Mouse (Mus musculus) forebrain, embryonic 10.5 days (tissue): ENCODE data around the gene Trabd2b. TPM values are rescaled to one million over a fixed set of nuclear protein-coding genes. Genes with fewer than 3 reads are reported as not detected.

Source experiments
- DNase-seq: peaks from one replicate; pipeline ENCODE4 v3.0.0-alpha.2; 2017; ENCODE audit warnings: low spot score; ENCODE audit errors: extremely low spot score
- H3K27ac ChIP-seq: fragments of 300-500 bp; sonication (generic); 2 replicates; pipeline ENCODE4 v1.5.1; 2016; ENCODE audit warnings: mild to moderate bottlenecking
- H3K27me3 ChIP-seq: fragments of 300-500 bp; sonication (generic); 2 replicates; pipeline ENCODE4 v1.6.1; 2016; ENCODE audit warnings: mild to moderate bottlenecking; ENCODE audit not compliant: poor library complexity, severe bottlenecking
- H3K36me3 ChIP-seq: fragments of 300-500 bp; sonication (generic); replicated peaks from 2 replicates; pipeline ENCODE4 v1.6.1; 2016; ENCODE audit warnings: mild to moderate bottlenecking, moderate library complexity
- H3K4me1 ChIP-seq: fragments of 300-500 bp; sonication (generic); 2 replicates; pipeline ENCODE4 v1.6.1; 2016
- H3K4me3 ChIP-seq: fragments of 300-500 bp; sonication (generic); 2 replicates; pipeline ENCODE4 v1.5.1; 2016; ENCODE audit warnings: mild to moderate bottlenecking, moderate library complexity
- H3K9me3 ChIP-seq: fragments of 300-500 bp; sonication (generic); 2 replicates; pipeline ENCODE4 v1.6.1; 2016; ENCODE audit warnings: mild to moderate bottlenecking, moderate library complexity
- WGBS: fragments of 180-500 bp; shearing (Covaris S2); methylation state at CpG from one replicate; pipeline ENCODE4 v1.1.7; 2016; 5-methylcytosine and 5-hydroxymethylcytosine counted together
- polyA plus RNA-seq: library from polyadenylated mRNA; unstranded; fragments of >200 nt; fragmentation: Nextera tagmentation; extraction: Ambion mirVana; gene quantifications from 2 replicates; pipeline ENCODE4 v1.2.1, GENCODE M21; 2016

Gene Trabd2b
- polyA plus RNA-seq, 1 experiment from 2014 or later, result 1.0 TPM

- Histone ChIP-seq H3K27me3 (no peaks in the 10 kb centered on the region; the same call in 1 of the 2 replicates), H3K4me3 (no peak overlapping the region), H3K27ac (no peak overlapping the region), H3K4me1 (peaks cover 8% of the 10 kb centered on the region), H3K9me3 (no peaks in the 10 kb centered on the region), H3K36me3 (no peaks in the 10 kb centered on the region)
- DNase-seq, result no peak
- WGBS, result 87% methylated on average over 11 of the region's 11 CpGs
Observed at GRCm38 (mm10) chr4:114377531-114377930, 29.0 kb upstream of the Trabd2b start.

GRCm38 (mm10) chr4:114378512-114378911, 28.0 kb upstream of the Trabd2b start:
- H3K9me3 ChIP-seq, result no peaks in the 10 kb centered on the region
- no peak overlapping the region for H3K4me3 ChIP-seq
- H3K36me3 ChIP-seq, result no peaks in the 10 kb centered on the region
- H3K27ac ChIP-seq, result no peak overlapping the region
- H3K27me3 ChIP-seq, result no peaks in the 10 kb centered on the region
- H3K4me1 ChIP-seq, result peaks cover 18% of the 10 kb centered on the region
- no peak for DNase-seq
- 87% methylated on average over 7 of the region's 7 CpGs for WGBS

- Histone ChIP-seq H3K27ac (no peak overlapping the region), H3K4me3 (no peak overlapping the region), H3K36me3 (no peaks in the 10 kb centered on the region), H3K27me3 (no peaks in the 10 kb centered on the region), H3K9me3 (no peaks in the 10 kb centered on the region), H3K4me1 (peaks cover 18% of the 10 kb centered on the region)
- DNase-seq, result no peak
- 90% methylated on average over 4 of the region's 4 CpGs for WGBS
Observed at GRCm38 (mm10) chr4:114379416-114379956, 27.0 kb upstream of the Trabd2b start.

- Histone ChIP-seq H3K4me3 (no peak overlapping the region), H3K27me3 (no peaks in the 10 kb centered on the region), H3K27ac (peak overlapping the region; percentile 65; the same call in 1 of the 2 replicates), H3K36me3 (no peaks in the 10 kb centered on the region), H3K9me3 (no peaks in the 10 kb centered on the region), H3K4me1 (peaks cover 21% of the 10 kb centered on the region)
- WGBS, result 6% methylated on average over 1 of the region's 1 CpGs
- DNase-seq, result peak; percentile 27
Observed at GRCm38 (mm10) chr4:114382627-114383026, 23.9 kb upstream of the Trabd2b start.

- Histone ChIP-seq H3K36me3 (no peaks in the 10 kb centered on the region), H3K4me1 (peaks cover 21% of the 10 kb centered on the region), H3K27ac (no peak overlapping the region), H3K9me3 (no peaks in the 10 kb centered on the region), H3K27me3 (no peaks in the 10 kb centered on the region), H3K4me3 (no peak overlapping the region)
- WGBS, result 93% methylated on average over 5 of the region's 5 CpGs
- DNase-seq, result no peak
Observed at GRCm38 (mm10) chr4:114385236-114385635, 21.3 kb upstream of the Trabd2b start.

GRCm38 (mm10) chr4:114386395-114386811, 20.1 kb upstream of the Trabd2b start:
- DNase-seq, result no peak
- H3K4me3 ChIP-seq, result no peak overlapping the region
- WGBS, result 85% methylated on average over 2 of the region's 2 CpGs

GRCm38 (mm10) chr4:114387527-114388135, 18.9 kb upstream of the Trabd2b start:
- no peak for DNase-seq
- no peaks in the 10 kb centered on the region for H3K9me3 ChIP-seq
- H3K4me1 ChIP-seq, result peaks cover 11% of the 10 kb centered on the region
- WGBS, result 86% methylated on average over 2 of the region's 2 CpGs
- H3K36me3 ChIP-seq, result no peaks in the 10 kb centered on the region
- no peaks in the 10 kb centered on the region for H3K27me3 ChIP-seq
- H3K27ac ChIP-seq, result no peak overlapping the region
- H3K4me3 ChIP-seq, result no peak overlapping the region

More at GRCm38 (mm10) chr4:114386395-114386811, 20.1 kb upstream of the Trabd2b start:
- Histone ChIP-seq H3K4me1 (peaks cover 21% of the 10 kb centered on the region), H3K27ac (peak overlapping the region; percentile 11; the same call in 1 of the 2 replicates), H3K36me3 (no peaks in the 10 kb centered on the region), H3K9me3 (no peaks in the 10 kb centered on the region), H3K27me3 (no peaks in the 10 kb centered on the region)

- no peak for DNase-seq
- 88% methylated on average over 3 of the region's 3 CpGs for WGBS
- peaks cover 5% of the 10 kb centered on the region for H3K4me1 ChIP-seq
- H3K9me3 ChIP-seq, result no peaks in the 10 kb centered on the region
- no peaks in the 10 kb centered on the region for H3K36me3 ChIP-seq
- H3K27ac ChIP-seq, result no peak overlapping the region
- H3K27me3 ChIP-seq, result no peaks in the 10 kb centered on the region
- no peak overlapping the region for H3K4me3 ChIP-seq
Observed at GRCm38 (mm10) chr4:114388306-114388705, 18.2 kb upstream of the Trabd2b start.

GRCm38 (mm10) chr4:114389653-114390052, 16.9 kb upstream of the Trabd2b start:
- DNase-seq, result no peak
- Histone ChIP-seq H3K36me3 (no peaks in the 10 kb centered on the region), H3K27ac (no peak overlapping the region), H3K4me1 (0 out of 2 replicates have a peak, but pooled peaks cover 3% of the 10 kb centered on the region), H3K9me3 (no peaks in the 10 kb centered on the region), H3K4me3 (no peak overlapping the region), H3K27me3 (no peaks in the 10 kb centered on the region)

- Histone ChIP-seq H3K4me3 (no peak overlapping the region), H3K36me3 (no peaks in the 10 kb centered on the region), H3K9me3 (no peaks in the 10 kb centered on the region), H3K4me1 (peaks cover 7% of the 10 kb centered on the region), H3K27me3 (peaks cover 8% of the 10 kb centered on the region; the same call in 1 of the 2 replicates), H3K27ac (no peak overlapping the region)
- DNase-seq, result no peak
Observed at GRCm38 (mm10) chr4:114397625-114398024, 8.9 kb upstream of the Trabd2b start.

- Histone ChIP-seq H3K9me3 (no peaks in the 10 kb centered on the region), H3K27me3 (peaks cover 18% of the 10 kb centered on the region)
Observed at GRCm38 (mm10) chr4:114399821-114400220, 6.7 kb upstream of the Trabd2b start.

GRCm38 (mm10) chr4:114401993-114402731, 4.4 kb upstream of the Trabd2b start:
- Histone ChIP-seq H3K9me3 (no peaks in the 10 kb centered on the region), H3K36me3 (no peaks in the 10 kb centered on the region), H3K27ac (no peak overlapping the region), H3K4me1 (peaks cover 20% of the 10 kb centered on the region), H3K4me3 (no peak overlapping the region), H3K27me3 (peaks cover 30% of the 10 kb centered on the region)
- WGBS, result 58% methylated on average over 7 of the region's 7 CpGs
- no peak for DNase-seq

More at GRCm38 (mm10) chr4:114399821-114400220, 6.7 kb upstream of the Trabd2b start:
- Histone ChIP-seq H3K4me3 (no peak overlapping the region), H3K36me3 (no peaks in the 10 kb centered on the region), H3K27ac (no peak overlapping the region), H3K4me1 (peaks cover 10% of the 10 kb centered on the region)
- 79% methylated on average over 3 of the region's 3 CpGs for WGBS
- DNase-seq, result no peak
